Mouse (Mus musculus): ENCODE data around the gene Gart. TPM values are rescaled to one million over a fixed set of nuclear protein-coding genes. Genes with fewer than 3 reads are reported as not detected.

The Gart gene
- 158 and 160 TPM in 2 replicates for polyA plus RNA-seq (2016; fragmentation: Nextera tagmentation; extraction: Ambion mirVana)

DNA sequence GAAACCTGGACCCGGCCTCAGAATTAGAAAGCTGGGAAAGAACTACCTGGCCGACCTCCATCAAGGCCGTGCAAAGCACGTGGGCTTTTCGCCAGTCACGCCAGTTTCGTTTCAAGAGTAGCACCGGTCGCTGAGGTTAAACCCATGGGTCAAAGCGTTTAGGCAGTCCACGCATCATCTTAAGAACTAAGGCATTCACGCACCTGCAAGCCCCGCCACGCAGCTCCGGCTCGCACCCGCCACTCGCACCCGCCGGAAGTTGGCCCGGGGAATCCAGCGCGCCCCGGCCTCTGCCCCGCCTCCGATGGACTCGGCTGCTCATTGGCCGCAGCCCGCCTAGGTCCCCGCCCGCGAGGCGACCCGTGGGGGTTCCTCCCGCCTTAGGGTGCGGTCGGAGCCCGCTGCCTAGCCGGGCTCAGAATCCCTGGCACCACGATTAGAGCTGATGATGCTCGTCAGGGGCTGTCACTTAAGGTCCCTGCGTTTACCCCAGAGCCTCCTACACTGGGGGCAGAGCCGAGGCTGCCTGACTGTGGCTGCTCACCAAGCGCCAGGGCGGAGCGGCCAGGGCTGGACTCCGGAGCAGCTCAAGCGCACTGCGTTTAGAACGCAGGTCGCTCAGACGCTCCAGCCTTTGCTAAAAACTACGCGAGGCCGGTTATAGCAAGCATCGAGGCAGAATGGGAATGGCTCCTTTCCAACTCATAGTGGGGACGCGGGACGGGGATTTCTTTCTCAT is at the start of gene Gart:
Gene Gart, minus strand, starts transcription at position 272 of the 739 bp plus-strand sequence.
- peak within 1 kb of the TSS; percentile 99 for H3K4me2 ChIP-seq
- WGBS (ENCODE audit: insufficient replicate concordance), result under 1% methylated on average over 59 of the region's 59 CpGs
- H3K27ac ChIP-seq, result peak within 1 kb of the TSS; percentile 100
- H3K4me3 ChIP-seq, result peak within 1 kb of the TSS; percentile 83
- peaks cover 40% of the 10 kb centered on the region for H3K36me3 ChIP-seq
- H3K4me1 ChIP-seq, result peaks cover 33% of the 10 kb centered on the region
- no peaks in the 10 kb centered on the region for H3K27me3 ChIP-seq (replicated peaks)
- H3K9me3 ChIP-seq (replicated peaks), result no peaks in the 10 kb centered on the region
- H3K9ac ChIP-seq, result peak within 1 kb of the TSS; percentile 94
- peak; percentile 88 for ATAC-seq

DNA sequence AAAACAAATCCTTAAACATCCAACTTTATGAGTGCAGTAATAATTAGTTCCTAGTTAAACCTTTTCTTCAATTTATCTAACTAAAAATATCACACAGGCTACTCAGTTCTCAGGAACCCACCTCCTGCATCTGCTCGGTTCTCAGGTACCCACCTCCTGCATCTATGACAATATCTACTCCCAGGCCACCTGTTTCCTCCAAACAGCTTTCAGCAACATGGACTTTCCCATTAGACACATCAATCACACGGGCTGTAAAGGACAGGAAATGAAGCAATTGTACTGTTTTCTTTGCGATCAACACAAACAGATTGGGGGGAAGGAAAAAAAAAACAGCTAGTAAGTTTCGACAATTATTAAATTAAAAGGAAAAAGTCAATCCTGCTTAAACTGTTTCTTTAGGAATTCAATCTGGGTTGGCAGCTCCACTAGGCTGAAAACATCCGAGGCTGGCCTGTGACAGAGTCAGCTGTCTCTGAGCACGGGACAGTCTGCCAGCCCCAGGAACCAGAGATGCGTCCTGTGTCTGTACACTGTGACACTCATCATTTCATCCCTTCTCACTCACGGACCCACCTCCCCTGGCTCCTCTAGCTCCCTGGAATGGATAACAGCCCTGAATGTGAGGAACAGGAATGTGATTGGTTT is 48.5 kb upstream of the Gart start:
- no peak overlapping the region for H3K27ac ChIP-seq
- peaks cover 23% of the 10 kb centered on the region for H3K4me1 ChIP-seq
- H3K4me3 ChIP-seq, result no peak overlapping the region
- H3K36me3 ChIP-seq, result peaks cover 59% of the 10 kb centered on the region
- H3K4me2 ChIP-seq, result 0 out of 2 replicates have a peak overlapping the region, but pooled peaks have one; percentile 17
- no peak for ATAC-seq
- no peaks in the 10 kb centered on the region for H3K27me3 ChIP-seq (replicated peaks)
- 49% methylated on average over 8 of the region's 8 CpGs for whole genome bisulfite sequencing (ENCODE audit: insufficient replicate concordance)
- H3K9me3 ChIP-seq (replicated peaks), result no peaks in the 10 kb centered on the region
- H3K9ac ChIP-seq, result no peak overlapping the region

DNA sequence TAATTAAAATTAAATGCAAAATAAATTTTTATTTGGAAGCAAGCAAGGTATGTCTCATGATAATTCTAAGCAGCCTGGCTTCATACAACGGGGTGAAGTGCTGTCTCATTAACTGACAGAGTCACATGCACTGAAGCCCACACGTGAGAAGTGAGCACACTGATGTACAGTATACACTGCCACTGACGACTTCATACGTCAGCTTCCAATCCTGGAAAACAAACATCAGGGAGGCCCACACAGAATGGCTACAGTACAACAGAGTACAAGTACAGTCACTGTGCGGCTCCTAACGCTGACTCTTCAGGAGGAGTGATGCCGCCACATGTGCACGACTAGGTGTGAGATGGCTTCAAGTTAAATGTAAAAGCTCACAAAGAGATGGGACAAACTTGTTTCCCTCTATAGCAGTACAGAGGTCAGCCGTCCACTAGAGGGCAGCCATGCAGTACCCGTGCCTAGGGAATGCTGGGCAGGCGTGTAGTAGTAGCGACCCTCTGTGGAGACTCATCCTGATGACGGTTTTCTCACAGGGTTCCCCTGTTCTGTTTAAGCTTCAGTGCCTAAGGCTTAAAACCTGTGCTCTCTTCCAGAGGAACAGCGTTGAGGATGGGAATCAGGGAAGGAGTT is 47.8 kb upstream of the Gart start:
- no peaks in the 10 kb centered on the region for H3K27me3 ChIP-seq (replicated peaks)
- peaks cover 54% of the 10 kb centered on the region for H3K36me3 ChIP-seq
- H3K4me3 ChIP-seq, result no peak overlapping the region
- peak; percentile 78 for ATAC-seq
- no peak overlapping the region for H3K9ac ChIP-seq
- H3K4me2 ChIP-seq, result 0 out of 2 replicates have a peak overlapping the region, but pooled peaks have one; percentile 17
- WGBS (ENCODE audit: insufficient replicate concordance), result 33% methylated on average over 14 of the region's 14 CpGs
- peaks cover 30% of the 10 kb centered on the region for H3K4me1 ChIP-seq
- no peak overlapping the region for H3K27ac ChIP-seq
- no peaks in the 10 kb centered on the region for H3K9me3 ChIP-seq (replicated peaks)

DNA sequence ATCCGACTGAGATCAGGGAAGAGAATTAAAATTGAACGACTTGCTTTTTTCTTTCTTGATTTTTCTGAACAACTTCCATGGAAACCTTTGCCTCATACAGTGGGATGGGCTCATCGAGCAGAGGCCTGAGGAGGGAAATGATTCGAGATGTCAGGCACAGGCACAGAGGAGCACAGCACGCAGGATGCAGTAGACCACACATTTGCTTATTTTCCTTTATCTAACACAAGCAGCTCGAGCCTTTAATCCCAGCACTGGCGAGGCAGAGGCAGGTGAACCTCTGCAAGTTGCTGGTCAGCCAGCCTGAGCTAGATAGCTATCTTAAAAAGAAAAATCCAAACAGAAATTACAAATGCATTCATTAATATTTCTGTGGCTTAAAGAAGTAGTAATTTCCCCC is 43.0 kb upstream of the Gart start:
- Histone ChIP-seq H3K36me3 (peaks cover 42% of the 10 kb centered on the region), H3K27me3 (replicated peaks) (no peaks in the 10 kb centered on the region), H3K27ac (peak overlapping the region; percentile 93), H3K4me1 (peaks cover 53% of the 10 kb centered on the region), H3K9ac (peak overlapping the region; percentile 82), H3K9me3 (replicated peaks) (no peaks in the 10 kb centered on the region), H3K4me3 (peak overlapping the region; percentile 78), H3K4me2 (peak overlapping the region; percentile 97)
- peak; percentile 48 for ATAC-seq
- WGBS (ENCODE audit: insufficient replicate concordance), result 14% methylated on average over 7 of the region's 7 CpGs

DNA sequence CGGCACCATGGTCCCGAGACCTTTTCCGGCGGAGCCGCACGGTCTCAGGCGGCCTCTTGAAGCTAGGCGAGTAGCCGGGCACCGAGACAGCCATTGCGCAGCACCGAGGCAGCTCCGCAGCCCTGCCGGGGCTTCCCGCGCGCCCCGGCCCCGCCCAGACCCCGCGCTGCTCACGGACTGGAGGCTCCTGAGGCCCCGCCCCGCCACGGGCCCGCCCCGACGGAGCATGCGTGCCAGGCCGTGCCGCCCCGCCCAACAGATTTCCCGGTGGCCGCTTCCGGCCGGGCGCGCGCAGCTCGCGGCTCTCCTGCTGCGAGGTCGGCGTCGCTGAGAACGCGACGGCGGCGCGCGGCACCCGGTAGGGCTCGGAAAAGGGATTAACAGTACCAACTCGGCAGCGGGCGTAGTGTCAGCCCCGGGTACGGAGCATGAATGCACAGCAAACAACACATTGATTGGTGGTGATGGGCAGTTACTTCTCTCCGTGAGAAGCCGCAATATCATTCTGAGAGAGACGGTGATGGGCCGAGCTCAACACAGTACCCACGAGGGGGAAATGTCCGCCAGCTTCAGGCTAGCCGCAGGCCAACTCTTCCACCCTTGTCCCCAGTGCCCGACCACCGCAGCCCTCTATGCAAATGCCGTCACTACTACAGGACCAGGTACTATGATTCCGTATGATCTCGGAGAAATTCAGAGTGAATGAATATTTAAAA is 42.0 kb upstream of the Gart start, which contains the start of gene Donson:
Gene Donson, minus strand, starts transcription at position 152 of the 716 bp plus-strand sequence.
- Histone ChIP-seq H3K4me3 (peak within 1 kb of the TSS; percentile 78), H3K36me3 (peaks cover 46% of the 10 kb centered on the region), H3K4me1 (peaks cover 49% of the 10 kb centered on the region), H3K4me2 (peak within 1 kb of the TSS; percentile 97), H3K9ac (peak within 1 kb of the TSS; percentile 94), H3K9me3 (replicated peaks) (no peaks in the 10 kb centered on the region), H3K27me3 (replicated peaks) (no peaks in the 10 kb centered on the region), H3K27ac (peak within 1 kb of the TSS; percentile 93)
- under 1% methylated on average over 63 of the region's 71 CpGs for WGBS (ENCODE audit: insufficient replicate concordance)
- ATAC-seq, result peak; percentile 97

DNA sequence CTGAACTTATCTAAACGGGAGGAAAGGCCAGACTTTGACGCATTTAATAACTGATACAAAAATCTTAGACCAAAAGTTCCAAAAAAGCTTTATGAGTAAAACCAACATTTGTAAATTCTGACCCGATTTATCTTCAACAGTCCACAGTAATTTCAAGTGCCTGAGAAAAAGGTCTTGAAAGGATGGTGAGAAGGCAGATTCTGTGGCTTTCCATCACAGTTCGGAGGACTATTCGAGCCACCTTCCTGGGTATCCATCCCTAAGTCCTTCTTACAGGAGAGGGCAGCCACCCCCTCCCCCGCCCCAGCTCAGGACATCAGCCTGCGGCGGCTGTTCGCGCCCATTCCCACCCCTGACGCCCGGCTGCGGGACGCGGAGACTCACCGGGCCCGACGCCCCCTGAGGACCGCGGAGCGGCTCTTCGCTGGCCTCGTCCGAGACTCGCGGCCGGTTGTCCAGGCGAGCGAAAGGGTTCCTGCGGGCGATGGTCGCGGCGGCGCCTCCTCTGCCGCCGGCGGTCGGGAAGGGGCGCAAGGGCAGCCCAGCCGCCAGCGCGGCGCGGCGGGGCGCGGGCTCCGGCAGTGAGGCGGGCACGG is 41.4 kb upstream of the Gart start:
- H3K36me3 ChIP-seq, result peaks cover 51% of the 10 kb centered on the region
- peak; percentile 52 for ATAC-seq
- no peaks in the 10 kb centered on the region for H3K27me3 ChIP-seq (replicated peaks)
- under 1% methylated on average over 51 of the region's 51 CpGs for WGBS (ENCODE audit: insufficient replicate concordance)
- no peaks in the 10 kb centered on the region for H3K9me3 ChIP-seq (replicated peaks)
- peaks cover 49% of the 10 kb centered on the region for H3K4me1 ChIP-seq
- peak overlapping the region; percentile 94 for H3K9ac ChIP-seq
- H3K27ac ChIP-seq, result peak overlapping the region; percentile 93
- peak overlapping the region; percentile 78 for H3K4me3 ChIP-seq
- H3K4me2 ChIP-seq, result peak overlapping the region; percentile 97

DNA sequence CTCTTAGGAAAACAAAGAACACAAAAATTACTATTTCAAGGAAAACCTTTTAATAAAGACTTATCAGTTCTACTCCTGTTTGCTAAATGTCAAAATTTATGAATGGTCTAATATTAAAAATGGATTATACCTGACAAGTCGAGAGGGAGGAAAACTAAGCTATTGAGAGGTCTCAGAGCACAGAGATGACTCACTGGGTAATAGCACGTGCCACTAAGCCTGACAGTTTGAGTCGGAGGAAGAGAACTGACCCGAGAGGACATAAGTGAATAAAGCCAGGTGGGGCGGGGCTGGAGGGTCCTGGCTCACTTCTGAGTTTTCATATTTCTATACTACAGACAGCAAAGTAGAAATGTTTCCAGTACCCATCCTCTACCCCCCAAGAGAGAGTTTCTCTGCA is 39.6 kb upstream of the Gart start:
- Histone ChIP-seq H3K9me3 (replicated peaks) (no peaks in the 10 kb centered on the region), H3K27ac (no peak overlapping the region), H3K36me3 (peaks cover 63% of the 10 kb centered on the region), H3K4me1 (peaks cover 49% of the 10 kb centered on the region), H3K27me3 (replicated peaks) (no peaks in the 10 kb centered on the region), H3K4me2 (peak overlapping the region; percentile 97), H3K9ac (0 out of 2 replicates have a peak overlapping the region, but pooled peaks have one; percentile 94), H3K4me3 (no peak overlapping the region)
- ATAC-seq, result no peak
- 80% methylated on average over 5 of the region's 5 CpGs for WGBS (ENCODE audit: insufficient replicate concordance)

DNA sequence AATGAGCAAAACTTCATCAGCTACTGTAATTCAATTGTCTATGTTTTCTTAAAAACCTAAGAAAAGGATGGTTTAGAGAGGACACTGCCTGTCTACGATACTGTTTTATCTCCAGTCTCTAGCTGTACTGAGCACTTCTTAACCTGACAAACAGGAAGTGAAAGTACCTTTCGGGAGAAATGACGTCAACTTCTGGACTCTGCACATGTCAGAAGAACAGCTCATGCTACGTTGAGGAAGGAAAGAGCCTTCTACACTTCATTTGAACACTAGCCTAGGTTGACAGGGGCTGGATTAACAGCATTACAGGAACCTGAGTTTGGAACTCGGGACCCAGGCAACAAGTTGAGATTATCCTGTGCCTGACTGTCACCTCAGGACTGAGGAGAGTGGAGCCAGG is 38.8 kb upstream of the Gart start:
- no peak overlapping the region for H3K4me3 ChIP-seq
- WGBS (ENCODE audit: insufficient replicate concordance), result 51% methylated on average over 5 of the region's 5 CpGs
- no peak overlapping the region for H3K27ac ChIP-seq
- no peaks in the 10 kb centered on the region for H3K27me3 ChIP-seq (replicated peaks)
- peaks cover 41% of the 10 kb centered on the region for H3K4me1 ChIP-seq
- H3K4me2 ChIP-seq, result peak overlapping the region; percentile 97
- peaks cover 68% of the 10 kb centered on the region for H3K36me3 ChIP-seq
- H3K9me3 ChIP-seq (replicated peaks), result no peaks in the 10 kb centered on the region
- ATAC-seq, result no peak
- no peak overlapping the region for H3K9ac ChIP-seq

DNA sequence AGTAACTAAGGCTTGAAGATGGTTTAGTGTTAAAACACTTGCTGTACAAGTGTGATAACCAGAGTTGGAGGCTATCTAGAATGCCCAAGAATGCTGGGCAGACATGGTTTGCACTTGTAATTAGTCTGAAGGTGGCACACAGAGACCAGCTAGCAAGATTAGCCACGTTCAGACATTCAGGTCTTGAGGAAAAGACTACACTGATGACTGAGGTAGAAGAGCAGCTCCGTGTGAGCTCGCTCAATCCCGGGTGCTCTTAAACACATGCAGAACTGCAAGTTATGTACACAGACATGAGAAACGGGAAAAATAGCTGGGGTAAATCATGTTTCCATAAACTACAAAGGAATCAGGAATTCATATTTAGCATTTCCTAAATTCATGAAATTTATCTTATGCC is 33.9 kb upstream of the Gart start:
- Histone ChIP-seq H3K9me3 (replicated peaks) (no peaks in the 10 kb centered on the region), H3K4me3 (no peak overlapping the region), H3K4me2 (no peak overlapping the region), H3K9ac (no peak overlapping the region), H3K27ac (no peak overlapping the region), H3K27me3 (replicated peaks) (no peaks in the 10 kb centered on the region), H3K4me1 (peaks cover 5% of the 10 kb centered on the region), H3K36me3 (peaks cover 99% of the 10 kb centered on the region)
- 77% methylated on average over 5 of the region's 5 CpGs for WGBS (ENCODE audit: insufficient replicate concordance)
- no peak for ATAC-seq

DNA sequence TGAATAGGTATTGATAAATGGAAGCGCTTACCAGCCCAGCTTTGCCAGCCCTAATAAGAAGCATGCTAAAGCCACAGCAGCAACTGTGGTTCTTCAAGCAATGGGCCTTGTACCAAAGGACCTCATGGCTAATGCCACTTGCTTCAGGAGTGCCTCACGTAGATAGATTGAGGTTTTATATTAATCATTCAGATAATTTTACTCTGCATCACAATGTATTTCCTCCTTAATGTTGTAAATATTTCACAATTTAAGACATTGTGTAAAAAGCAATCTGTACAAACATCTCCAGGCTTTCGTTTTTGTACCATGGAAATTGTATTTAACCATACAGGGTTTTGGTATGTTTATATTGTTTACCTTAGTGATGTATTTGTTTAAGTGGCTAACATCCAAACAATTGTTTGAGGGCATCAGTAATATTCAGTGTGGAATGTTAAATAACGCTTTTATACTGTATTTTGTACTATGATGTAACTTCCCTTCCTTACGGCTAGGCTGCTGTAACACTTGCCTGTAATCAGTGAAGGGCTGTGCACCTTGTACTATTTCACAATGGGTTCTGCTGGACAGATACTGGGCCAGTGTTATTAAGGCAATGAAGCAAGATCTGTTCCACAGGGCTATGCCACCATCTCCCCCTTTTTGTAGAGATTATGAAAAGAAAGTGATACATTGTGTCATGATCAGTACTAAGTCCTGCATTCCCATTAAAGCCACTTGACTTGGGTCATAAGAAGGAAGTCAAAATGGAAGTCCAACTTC is 31.6 kb upstream of the Gart start:
- Histone ChIP-seq H3K4me2 (no peak overlapping the region), H3K4me3 (no peak overlapping the region), H3K36me3 (peaks cover 98% of the 10 kb centered on the region), H3K9ac (no peak overlapping the region), H3K27me3 (replicated peaks) (no peaks in the 10 kb centered on the region), H3K4me1 (no peaks in the 10 kb centered on the region), H3K27ac (no peak overlapping the region), H3K9me3 (replicated peaks) (no peaks in the 10 kb centered on the region)
- ATAC-seq, result peak; percentile 62; the same call in 1 of the 2 replicates
- WGBS (ENCODE audit: insufficient replicate concordance), result 84% methylated on average over 5 of the region's 5 CpGs

DNA sequence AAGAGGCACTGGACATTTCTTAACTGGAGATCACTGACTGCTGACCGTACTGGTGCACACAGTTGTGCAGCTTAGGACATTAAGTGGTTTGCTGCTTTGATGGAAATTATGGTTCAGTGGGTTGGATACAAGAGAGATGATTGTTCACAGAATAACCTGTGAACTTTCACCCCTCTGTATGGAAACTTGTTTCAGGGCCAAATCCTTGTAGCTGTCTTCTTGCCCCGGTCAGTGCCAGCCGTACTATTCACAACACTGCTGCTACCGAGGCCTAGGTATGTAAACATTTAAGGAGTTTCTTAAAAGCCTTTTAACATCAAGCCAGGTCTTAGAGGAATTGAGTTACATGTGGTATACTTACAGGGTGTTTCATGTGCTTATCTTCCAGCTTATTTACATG is 27.7 kb upstream of the Gart start:
- 87% methylated on average over 4 of the region's 4 CpGs for WGBS (ENCODE audit: insufficient replicate concordance)
- peaks cover 98% of the 10 kb centered on the region for H3K36me3 ChIP-seq
- no peak overlapping the region for H3K4me3 ChIP-seq
- H3K9ac ChIP-seq, result no peak overlapping the region
- no peaks in the 10 kb centered on the region for H3K4me1 ChIP-seq
- no peaks in the 10 kb centered on the region for H3K9me3 ChIP-seq (replicated peaks)
- no peak for ATAC-seq
- no peaks in the 10 kb centered on the region for H3K27me3 ChIP-seq (replicated peaks)
- no peak overlapping the region for H3K27ac ChIP-seq
- H3K4me2 ChIP-seq, result no peak overlapping the region

Measured in liver, embryonic 12.5 days (tissue).